Mouse (Mus musculus) kidney, embryonic 16.5 days (tissue): ENCODE measurements around the gene Fam129c. TPM values are rescaled to one million over a fixed set of nuclear protein-coding genes. Genes with fewer than 3 reads are reported as not detected.

Experiments used
- ATAC-seq: fragments of 200-750 bp; cut with Nextera tagmentation; 2 replicates; pipeline ENCODE4 v1.8.0; 2017; ENCODE audit warnings: moderate TSS enrichment; ENCODE audit not compliant: low FRiP score, low TSS enrichment
- H3K27ac ChIP-seq: fragments of 300-500 bp; sonication (generic); 2 replicates; pipeline ENCODE4 v1.5.1; 2014; ENCODE audit warnings: low read length
- H3K27me3 ChIP-seq: fragments of 300-500 bp; sonication (generic); 2 replicates; pipeline ENCODE4 v1.6.1; 2014; ENCODE audit warnings: low read length, control low read depth, mixed read lengths; ENCODE audit not compliant: insufficient read depth
- H3K36me3 ChIP-seq: fragments of 300-500 bp; sonication (generic); 2 replicates; pipeline ENCODE4 v1.6.1; 2014; ENCODE audit warnings: low read length, control low read depth, mixed read lengths; ENCODE audit not compliant: insufficient read depth
- H3K4me1 ChIP-seq: fragments of 300-500 bp; sonication (generic); 2 replicates; pipeline ENCODE4 v1.6.1; 2014; ENCODE audit warnings: low read length, control low read depth, mixed read lengths; ENCODE audit not compliant: insufficient read depth
- H3K4me2 ChIP-seq: fragments of 300-500 bp; sonication (generic); replicated peaks from 2 replicates; pipeline ENCODE4 v1.6.1; 2014; ENCODE audit warnings: low read depth, low read length
- H3K4me3 ChIP-seq: fragments of 300-500 bp; sonication (generic); 2 replicates; pipeline ENCODE4 v1.5.1; 2014; ENCODE audit warnings: mild to moderate bottlenecking, low read length
- H3K9ac ChIP-seq: fragments of 300-500 bp; sonication (generic); replicated peaks from 2 replicates; pipeline ENCODE4 v1.6.1; 2014; ENCODE audit warnings: low read length
- H3K9me3 ChIP-seq: fragments of 300-500 bp; sonication (generic); 2 replicates; pipeline ENCODE4 v1.6.1; 2016; ENCODE audit warnings: low read length, control low read depth
- WGBS: fragments of 180-500 bp; shearing (Covaris S2); extraction: QIAGEN DNeasy Blood & Tissue Kit; methylation state at CpG from one replicate; pipeline ENCODE4 v1.1.7; 2014; 5-methylcytosine and 5-hydroxymethylcytosine counted together
- polyA plus RNA-seq: library from polyadenylated mRNA; unstranded; fragments of >200 nt; fragmentation: Nextera tagmentation; extraction: Ambion mirVana; gene quantifications from 2 replicates; pipeline ENCODE4 v1.2.1, GENCODE M21; 2015

Gene Fam129c
- polyA plus RNA-seq, 1 experiment from 2014 or later: 5.3 TPM

GRCm38 (mm10) chr8:71598841-71599240 is 1.4 kb downstream of the Fam129c start:
- H3K27ac ChIP-seq: no peak overlapping the region
- no peak overlapping the region for H3K9ac ChIP-seq
- no peak overlapping the region for H3K4me3 ChIP-seq
- H3K27me3 ChIP-seq: peaks cover 22% of the 10 kb centered on the region
- no peaks in the 10 kb centered on the region for H3K9me3 ChIP-seq
- 93% methylated on average over 5 of the region's 5 CpGs for WGBS
- H3K36me3 ChIP-seq: peaks cover 5% of the 10 kb centered on the region; the same call in 1 of the 2 replicates
- H3K4me1 ChIP-seq: peaks cover 14% of the 10 kb centered on the region
- H3K4me2 ChIP-seq: no peak overlapping the region
- no peak for ATAC-seq

- H3K9me3 ChIP-seq: no peaks in the 10 kb centered on the region
- peak overlapping the region; percentile 59 for H3K4me2 ChIP-seq
- H3K9ac ChIP-seq: peak overlapping the region; percentile 29
- WGBS: 2% methylated on average over 65 of the region's 65 CpGs
- peaks cover 22% of the 10 kb centered on the region for H3K27me3 ChIP-seq
- ATAC-seq: peak; percentile 25; the same call in 1 of the 2 replicates
- peak overlapping the region; percentile 42 for H3K4me3 ChIP-seq
- H3K27ac ChIP-seq: no peak overlapping the region
- H3K36me3 ChIP-seq: no peaks in the 10 kb centered on the region
- peaks cover 14% of the 10 kb centered on the region for H3K4me1 ChIP-seq
Observed at GRCm38 (mm10) chr8:71601939-71602665, 4.7 kb downstream of the Fam129c start.

- Histone ChIP-seq H3K4me3 (peak overlapping the region; percentile 42), H3K9ac (peak overlapping the region; percentile 47), H3K27me3 (peaks cover 22% of the 10 kb centered on the region), H3K9me3 (no peaks in the 10 kb centered on the region), H3K36me3 (no peaks in the 10 kb centered on the region), H3K27ac (no peak overlapping the region), H3K4me1 (peaks cover 14% of the 10 kb centered on the region), H3K4me2 (peak overlapping the region; percentile 59)
- 1% methylated on average over 32 of the region's 32 CpGs for WGBS
- ATAC-seq: peak; percentile 87
Observed at GRCm38 (mm10) chr8:71602666-71603334, 5.4 kb downstream of the Fam129c start.

GRCm38 (mm10) chr8:71604021-71604420 is 6.6 kb downstream of the Fam129c start:
- Histone ChIP-seq H3K9ac (0 out of 2 replicates have a peak overlapping the region, but pooled peaks have one; percentile 7), H3K27me3 (peaks cover 22% of the 10 kb centered on the region), H3K9me3 (no peaks in the 10 kb centered on the region), H3K27ac (no peak overlapping the region), H3K4me2 (no peak overlapping the region), H3K4me1 (peaks cover 14% of the 10 kb centered on the region), H3K36me3 (no peaks in the 10 kb centered on the region), H3K4me3 (no peak overlapping the region)
- ATAC-seq: no peak
- WGBS: 55% methylated on average over 7 of the region's 7 CpGs

DNA sequence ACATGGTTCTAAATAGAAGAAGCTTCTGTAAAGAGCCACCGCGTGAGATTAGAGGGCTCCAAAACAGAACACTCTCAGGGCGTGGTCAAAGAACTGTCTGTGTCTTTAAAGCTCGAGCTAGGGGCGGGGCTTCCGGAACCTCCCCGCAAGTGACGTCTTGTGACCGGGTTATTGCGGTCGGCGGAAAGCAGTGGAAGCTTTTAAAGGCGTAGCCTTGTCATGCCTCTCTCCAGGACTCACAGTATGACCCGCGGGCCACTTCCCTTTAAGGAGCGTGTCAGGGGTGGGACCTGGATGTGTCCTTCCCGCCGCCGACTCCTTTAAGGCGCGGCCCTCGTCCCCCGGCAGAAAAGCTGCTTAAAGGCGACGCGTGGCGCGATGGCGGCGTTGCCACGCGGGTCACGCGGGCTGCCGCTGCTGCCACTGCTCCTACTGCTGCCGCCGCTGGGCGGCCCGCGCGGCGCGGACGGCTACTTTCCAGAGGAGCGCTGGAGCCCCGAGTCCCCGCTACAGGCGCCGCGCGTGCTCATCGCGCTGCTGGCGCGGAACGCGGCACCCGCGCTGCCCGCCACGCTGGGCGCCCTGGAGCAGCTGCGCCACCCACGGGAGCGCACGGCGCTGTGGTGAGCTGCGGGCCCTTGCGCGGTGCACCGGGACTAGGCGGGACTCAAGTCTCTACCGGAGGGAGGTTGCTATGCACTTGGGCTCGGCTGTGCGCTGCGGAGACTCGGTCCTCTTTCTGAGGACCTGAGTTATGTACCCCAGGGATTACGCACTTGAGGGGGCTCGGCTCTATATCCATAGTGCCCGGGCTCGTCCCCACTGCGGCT is 13.6 kb downstream of the Fam129c start, which contains the start of gene Colgalt1:
Colgalt1 (plus strand) TSS at position 177 of the 830 bp plus-strand sequence.
- Histone ChIP-seq H3K4me2 (peak within 1 kb of the TSS; percentile 78), H3K27ac (peak within 1 kb of the TSS; percentile 80), H3K4me3 (peak within 1 kb of the TSS; percentile 77), H3K36me3 (peaks cover 14% of the 10 kb centered on the region), H3K9ac (peak within 1 kb of the TSS; percentile 85), H3K9me3 (no peaks in the 10 kb centered on the region), H3K4me1 (peaks cover 14% of the 10 kb centered on the region), H3K27me3 (no peaks in the 10 kb centered on the region)
- peak; percentile 99 for ATAC-seq
- under 1% methylated on average over 82 of the region's 82 CpGs for WGBS

- peak overlapping the region; percentile 77 for H3K4me3 ChIP-seq
- ATAC-seq: no peak
- H3K27me3 ChIP-seq: no peaks in the 10 kb centered on the region
- H3K4me2 ChIP-seq: peak overlapping the region; percentile 78
- no peaks in the 10 kb centered on the region for H3K9me3 ChIP-seq
- H3K36me3 ChIP-seq: peaks cover 24% of the 10 kb centered on the region
- peak overlapping the region; percentile 85 for H3K9ac ChIP-seq
- no peak overlapping the region for H3K27ac ChIP-seq
- WGBS: 44% methylated on average over 5 of the region's 5 CpGs
- H3K4me1 ChIP-seq: peaks cover 14% of the 10 kb centered on the region
Observed at GRCm38 (mm10) chr8:71612141-71612540, 14.7 kb downstream of the Fam129c start.

GRCm38 (mm10) chr8:71613418-71613817 is 16.0 kb downstream of the Fam129c start:
- no peaks in the 10 kb centered on the region for H3K27me3 ChIP-seq
- H3K4me1 ChIP-seq: peaks cover 14% of the 10 kb centered on the region
- 22% methylated on average over 4 of the region's 4 CpGs for WGBS
- H3K27ac ChIP-seq: no peak overlapping the region
- H3K4me2 ChIP-seq: no peak overlapping the region
- no peak for ATAC-seq
- peaks cover 36% of the 10 kb centered on the region for H3K36me3 ChIP-seq
- no peak overlapping the region for H3K9ac ChIP-seq
- no peak overlapping the region for H3K4me3 ChIP-seq
- H3K9me3 ChIP-seq: no peaks in the 10 kb centered on the region

- WGBS: 92% methylated on average over 2 of the region's 2 CpGs
- H3K4me2 ChIP-seq: no peak overlapping the region
- peaks cover 93% of the 10 kb centered on the region for H3K36me3 ChIP-seq
- H3K27me3 ChIP-seq: no peaks in the 10 kb centered on the region
- no peak overlapping the region for H3K9ac ChIP-seq
- no peak for ATAC-seq
- H3K27ac ChIP-seq: no peak overlapping the region
- no peak overlapping the region for H3K4me3 ChIP-seq
- H3K4me1 ChIP-seq: no peaks in the 10 kb centered on the region
- H3K9me3 ChIP-seq: peaks cover 19% of the 10 kb centered on the region
Observed at GRCm38 (mm10) chr8:71619786-71620185, 22.3 kb downstream of the Fam129c start.

DNA sequence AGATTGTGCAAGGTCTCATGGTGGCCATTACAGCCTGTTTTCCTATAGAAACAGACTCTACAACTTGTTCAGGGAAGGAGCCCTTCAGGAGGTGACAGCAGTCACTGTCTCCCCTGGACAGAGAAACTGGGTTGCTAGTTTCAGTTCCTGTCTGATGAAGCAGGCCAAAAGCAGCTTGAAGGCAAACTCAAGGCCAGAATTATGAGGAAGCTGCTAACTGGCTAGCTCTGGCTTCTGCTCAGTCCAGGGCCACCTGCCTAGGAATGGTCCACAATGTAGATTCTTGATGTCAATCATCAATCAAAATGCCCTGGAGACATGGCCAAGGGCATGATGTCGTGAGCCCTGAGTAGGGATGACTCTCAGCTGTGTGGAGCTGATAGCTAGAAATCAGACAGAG is 27.6 kb downstream of the Fam129c start:
- 89% methylated on average over 1 of the region's 1 CpGs for WGBS
- Histone ChIP-seq H3K4me3 (no peak overlapping the region), H3K36me3 (peaks cover 49% of the 10 kb centered on the region), H3K9me3 (peaks cover 19% of the 10 kb centered on the region), H3K9ac (no peak overlapping the region), H3K27ac (no peak overlapping the region), H3K4me1 (peaks cover 25% of the 10 kb centered on the region), H3K27me3 (peaks cover 2% of the 10 kb centered on the region; the same call in 1 of the 2 replicates), H3K4me2 (no peak overlapping the region)
- ATAC-seq: no peak
